Mouse (Mus musculus): ENCODE measurements around the gene Klc2. TPM values are rescaled to one million over a fixed set of nuclear protein-coding genes. Genes with fewer than 3 reads are reported as not detected.

Gene Klc2
- polyA plus RNA-seq, 1 experiment = 13.8 TPM

- no peak overlapping the region for H3K27ac ChIP-seq (ENCODE audit: insufficient read depth, low read depth, low read length)
- H3K4me1 ChIP-seq (ENCODE audit: control insufficient read depth, insufficient read depth, low read length) = peaks cover 8% of the 10 kb centered on the region; the same call in 1 of the 2 replicates
- no peak for TF ChIP-seq CTCF (IDR thresholded peaks at IDR 0.05; ENCODE audit: low read depth, low read length)
- no peak overlapping the region for H3K4me3 ChIP-seq (ENCODE audit: insufficient read depth, low read length)
These were observed 49.7 kb downstream of the Klc2 start for GRCm38 (mm10) chr19:5068570-5069234.

GRCm38 (mm10) chr19:5067867-5068569, 50.3 kb downstream of the Klc2 start, which contains the start of gene Cd248:
Cd248 (plus strand) TSS chr19:5068078.
- H3K4me1 ChIP-seq (ENCODE audit: control insufficient read depth, insufficient read depth, low read length) = peaks cover 6% of the 10 kb centered on the region; the same call in 1 of the 2 replicates
- TF ChIP-seq CTCF (IDR thresholded peaks at IDR 0.05; ENCODE audit: low read depth, low read length) (no peak), POLR2A (IDR thresholded peaks at IDR 0.05; ENCODE audit: borderline replicate concordance, low read depth, low read length) (no peak)
- no peak within 1 kb of the TSS for H3K4me3 ChIP-seq (ENCODE audit: insufficient read depth, low read length)
- H3K27ac ChIP-seq (ENCODE audit: insufficient read depth, low read depth, low read length) = no peak within 1 kb of the TSS

GRCm38 (mm10) chr19:5067040-5067799, 51.1 kb downstream of the Klc2 start:
- no peak overlapping the region for H3K27ac ChIP-seq (ENCODE audit: insufficient read depth, low read depth, low read length)
- H3K4me1 ChIP-seq (ENCODE audit: control insufficient read depth, insufficient read depth, low read length) = peaks cover under 1% of the 10 kb centered on the region; the same call in 1 of the 2 replicates
- TF ChIP-seq CTCF (IDR thresholded peaks at IDR 0.05; ENCODE audit: low read depth, low read length) (no peak), POLR2A (IDR thresholded peaks at IDR 0.05; ENCODE audit: borderline replicate concordance, low read depth, low read length) (no peak)
- no peak overlapping the region for H3K4me3 ChIP-seq (ENCODE audit: insufficient read depth, low read length)

- Histone ChIP-seq H3K4me1 (ENCODE audit: control insufficient read depth, insufficient read depth, low read length) (no peaks in the 10 kb centered on the region), H3K27ac (ENCODE audit: insufficient read depth, low read depth, low read length) (no peak overlapping the region), H3K4me3 (ENCODE audit: insufficient read depth, low read length) (no peak overlapping the region)
- TF ChIP-seq POLR2A (IDR thresholded peaks at IDR 0.05; ENCODE audit: borderline replicate concordance, low read depth, low read length) = no peak
- TF ChIP-seq CTCF (IDR thresholded peaks at IDR 0.05; ENCODE audit: low read depth, low read length) = no peak
These were observed 53.3 kb downstream of the Klc2 start for GRCm38 (mm10) chr19:5065104-5065503.

GRCm38 (mm10) chr19:5062446-5062845, 55.9 kb downstream of the Klc2 start:
- H3K27ac ChIP-seq (ENCODE audit: insufficient read depth, low read depth, low read length) = no peak overlapping the region
- TF ChIP-seq POLR2A (IDR thresholded peaks at IDR 0.05; ENCODE audit: borderline replicate concordance, low read depth, low read length) (no peak), CTCF (IDR thresholded peaks at IDR 0.05; ENCODE audit: low read depth, low read length) (no peak)
- H3K4me1 ChIP-seq (ENCODE audit: control insufficient read depth, insufficient read depth, low read length) = no peaks in the 10 kb centered on the region
- no peak overlapping the region for H3K4me3 ChIP-seq (ENCODE audit: insufficient read depth, low read length)

GRCm38 (mm10) chr19:5062041-5062440, 56.3 kb downstream of the Klc2 start:
- Histone ChIP-seq H3K27ac (ENCODE audit: insufficient read depth, low read depth, low read length) (no peak overlapping the region), H3K4me3 (ENCODE audit: insufficient read depth, low read length) (no peak overlapping the region), H3K4me1 (ENCODE audit: control insufficient read depth, insufficient read depth, low read length) (no peaks in the 10 kb centered on the region)
- TF ChIP-seq POLR2A (IDR thresholded peaks at IDR 0.05; ENCODE audit: borderline replicate concordance, low read depth, low read length) = no peak
- TF ChIP-seq CTCF (IDR thresholded peaks at IDR 0.05; ENCODE audit: low read depth, low read length) = no peak

- Histone ChIP-seq H3K4me3 (ENCODE audit: insufficient read depth, low read length) (no peak overlapping the region), H3K27ac (ENCODE audit: insufficient read depth, low read depth, low read length) (no peak overlapping the region), H3K4me1 (ENCODE audit: control insufficient read depth, insufficient read depth, low read length) (no peaks in the 10 kb centered on the region)
- TF ChIP-seq CTCF (IDR thresholded peaks at IDR 0.05; ENCODE audit: low read depth, low read length) (no peak), POLR2A (IDR thresholded peaks at IDR 0.05; ENCODE audit: borderline replicate concordance, low read depth, low read length) (no peak)
These were observed 57.7 kb downstream of the Klc2 start for GRCm38 (mm10) chr19:5060365-5061330.

- H3K27ac ChIP-seq (ENCODE audit: insufficient read depth, low read depth, low read length) = no peak overlapping the region
These were observed 59.3 kb downstream of the Klc2 start for GRCm38 (mm10) chr19:5058801-5059771.

More at GRCm38 (mm10) chr19:5058801-5059771, 59.3 kb downstream of the Klc2 start:
- no peak overlapping the region for H3K4me3 ChIP-seq (ENCODE audit: insufficient read depth, low read length)
- H3K4me1 ChIP-seq (ENCODE audit: control insufficient read depth, insufficient read depth, low read length) = no peaks in the 10 kb centered on the region
- no peak for TF ChIP-seq CTCF (IDR thresholded peaks at IDR 0.05; ENCODE audit: low read depth, low read length)
- no peak for TF ChIP-seq POLR2A (IDR thresholded peaks at IDR 0.05; ENCODE audit: borderline replicate concordance, low read depth, low read length)
